Mouse (Mus musculus): ENCODE data around the gene Phb. TPM values are rescaled to one million over a fixed set of nuclear protein-coding genes. Genes with fewer than 3 reads are reported as not detected.

The Phb gene
- total RNA-seq (2021): 100 to 1,000 TPM in 1 of 2 experiments, 10 to 100 TPM in 1; 94.5 to 106 TPM

- DNase-seq (ENCODE audit: extremely low spot score in 1 of 2, low spot score in 1 of 2): peak; percentile 64 to 74
Observed at GRCm38 (mm10) chr11:95666529-95667149, at the start of gene Phb. Gene Phb (plus strand): TSS chr11:95666957.

- DNase-seq (ENCODE audit: extremely low spot score in 1 of 2, low spot score in 1 of 2): peak in 1 of 2 experiments; percentile 28
Observed at GRCm38 (mm10) chr11:95617785-95618465, 48.8 kb upstream of the Phb start.

GRCm38 (mm10) chr11:95619081-95619480 is 47.7 kb upstream of the Phb start:
- DNase-seq (ENCODE audit: extremely low spot score in 1 of 2, low spot score in 1 of 2): no peak

GRCm38 (mm10) chr11:95619886-95620444 is 46.8 kb upstream of the Phb start:
- no peak for DNase-seq (ENCODE audit: extremely low spot score in 1 of 2, low spot score in 1 of 2)

GRCm38 (mm10) chr11:95621010-95621409 is 45.7 kb upstream of the Phb start:
- no peak for DNase-seq (ENCODE audit: extremely low spot score in 1 of 2, low spot score in 1 of 2)

- no peak for DNase-seq (ENCODE audit: extremely low spot score in 1 of 2, low spot score in 1 of 2)
Observed at GRCm38 (mm10) chr11:95621541-95622130, 45.1 kb upstream of the Phb start.

- DNase-seq (ENCODE audit: extremely low spot score in 1 of 2, low spot score in 1 of 2): no peak
Observed at GRCm38 (mm10) chr11:95622426-95622825, 44.3 kb upstream of the Phb start.

- DNase-seq (ENCODE audit: extremely low spot score in 1 of 2, low spot score in 1 of 2): no peak
Observed at GRCm38 (mm10) chr11:95630558-95630957, 36.2 kb upstream of the Phb start.

- no peak for DNase-seq (ENCODE audit: extremely low spot score in 1 of 2, low spot score in 1 of 2)
Observed at GRCm38 (mm10) chr11:95631301-95631700, 35.5 kb upstream of the Phb start.

GRCm38 (mm10) chr11:95632474-95632873 is 34.3 kb upstream of the Phb start:
- no peak for DNase-seq (ENCODE audit: extremely low spot score in 1 of 2, low spot score in 1 of 2)

GRCm38 (mm10) chr11:95633512-95634000 is 33.2 kb upstream of the Phb start:
- no peak for DNase-seq (ENCODE audit: extremely low spot score in 1 of 2, low spot score in 1 of 2)

GRCm38 (mm10) chr11:95635030-95635429 is 31.7 kb upstream of the Phb start:
- no peak for DNase-seq (ENCODE audit: extremely low spot score in 1 of 2, low spot score in 1 of 2)

GRCm38 (mm10) chr11:95640751-95641150 is 26.0 kb upstream of the Phb start:
- DNase-seq (ENCODE audit: extremely low spot score in 1 of 2, low spot score in 1 of 2): no peak

- peak in 1 of 2 experiments; percentile 15 for DNase-seq (ENCODE audit: extremely low spot score in 1 of 2, low spot score in 1 of 2)
Observed at GRCm38 (mm10) chr11:95642534-95643280, 24.1 kb upstream of the Phb start.

- no peak for DNase-seq (ENCODE audit: extremely low spot score in 1 of 2, low spot score in 1 of 2)
Observed at GRCm38 (mm10) chr11:95643856-95644255, 22.9 kb upstream of the Phb start.

GRCm38 (mm10) chr11:95644381-95644780 is 22.4 kb upstream of the Phb start:
- DNase-seq (ENCODE audit: extremely low spot score in 1 of 2, low spot score in 1 of 2): no peak

- no peak for DNase-seq (ENCODE audit: extremely low spot score in 1 of 2, low spot score in 1 of 2)
Observed at GRCm38 (mm10) chr11:95645397-95646153, 21.2 kb upstream of the Phb start.

- no peak for DNase-seq (ENCODE audit: extremely low spot score in 1 of 2, low spot score in 1 of 2)
Observed at GRCm38 (mm10) chr11:95646154-95646490, 20.6 kb upstream of the Phb start.

GRCm38 (mm10) chr11:95647791-95648190 is 19.0 kb upstream of the Phb start:
- no peak for DNase-seq (ENCODE audit: extremely low spot score in 1 of 2, low spot score in 1 of 2)

GRCm38 (mm10) chr11:95648827-95649226 is 17.9 kb upstream of the Phb start:
- DNase-seq (ENCODE audit: extremely low spot score in 1 of 2, low spot score in 1 of 2): peak; percentile 62 to 86
